Mouse (Mus musculus) monocyte, adult 2 months (primary cell): ENCODE results near the gene Nap1l1.

ENCODE experiments used
- DNase-seq, 2 experiments: peaks; one replicate each; pipeline ENCODE4 v3.0.0; 2022; ENCODE audit warnings: low spot score in 2 of 2, low read depth in 1 of 2

Nap1l1 gene

GRCm38 (mm10) chr10:111515071-111516010, 42.3 kb downstream of the Nap1l1 start:
- no peak for DNase-seq

- DNase-seq = peak in 1 of 2 experiments; percentile 18
Measured at GRCm38 (mm10) chr10:111516172-111516588, 43.2 kb downstream of the Nap1l1 start.

GRCm38 (mm10) chr10:111516804-111517436, 43.9 kb downstream of the Nap1l1 start:
- DNase-seq = no peak

GRCm38 (mm10) chr10:111518350-111518749, 45.3 kb downstream of the Nap1l1 start:
- no peak for DNase-seq

GRCm38 (mm10) chr10:111519620-111520370, 46.8 kb downstream of the Nap1l1 start:
- DNase-seq = no peak

- no peak for DNase-seq
Measured at GRCm38 (mm10) chr10:111520621-111521020, 47.6 kb downstream of the Nap1l1 start.

- DNase-seq = no peak
Measured at GRCm38 (mm10) chr10:111521636-111522035, 48.6 kb downstream of the Nap1l1 start.

GRCm38 (mm10) chr10:111522230-111522629, 49.2 kb downstream of the Nap1l1 start:
- DNase-seq = no peak

- DNase-seq = no peak
Measured at GRCm38 (mm10) chr10:111523894-111524293, 50.9 kb downstream of the Nap1l1 start.

GRCm38 (mm10) chr10:111527057-111527456, 54.0 kb downstream of the Nap1l1 start:
- no peak for DNase-seq

GRCm38 (mm10) chr10:111527613-111528012, 54.6 kb downstream of the Nap1l1 start:
- DNase-seq = no peak

- no peak for DNase-seq
Measured at GRCm38 (mm10) chr10:111528283-111528682, 55.3 kb downstream of the Nap1l1 start.

- DNase-seq = no peak
Measured at GRCm38 (mm10) chr10:111530398-111530797, 57.4 kb downstream of the Nap1l1 start.

- DNase-seq = no peak
Measured at GRCm38 (mm10) chr10:111534691-111535090, 61.7 kb downstream of the Nap1l1 start.

GRCm38 (mm10) chr10:111537410-111537809, 64.4 kb downstream of the Nap1l1 start:
- DNase-seq = no peak

- DNase-seq = peak; percentile 63 to 71
Measured at GRCm38 (mm10) chr10:111539724-111540324, 66.8 kb downstream of the Nap1l1 start.

- no peak for DNase-seq
Measured at GRCm38 (mm10) chr10:111540678-111541077, 67.7 kb downstream of the Nap1l1 start.

- DNase-seq = no peak
Measured at GRCm38 (mm10) chr10:111543106-111543505, 70.1 kb downstream of the Nap1l1 start.

GRCm38 (mm10) chr10:111543781-111544260, 70.8 kb downstream of the Nap1l1 start:
- peak; percentile 58 to 64 for DNase-seq

- DNase-seq = no peak
Measured at GRCm38 (mm10) chr10:111544311-111544710, 71.3 kb downstream of the Nap1l1 start.

GRCm38 (mm10) chr10:111545648-111546047, 72.6 kb downstream of the Nap1l1 start:
- no peak for DNase-seq
